Mouse (Mus musculus) heart, embryonic 10.5 days (tissue): ENCODE data around the gene Gm17727. TPM values are rescaled to one million over a fixed set of nuclear protein-coding genes. Genes with fewer than 3 reads are reported as not detected.
"Not testable (repeated sequence)": the region's sequence is repeated elsewhere in the genome, so short reads cannot be mapped to it uniquely, and the experiment has no call there.

Experiments used
- DNase-seq: peaks from one replicate; pipeline ENCODE4 v3.0.0-alpha.2; 2017; ENCODE audit warnings: low spot score
- H3K27ac ChIP-seq: fragments of 300-500 bp; sonication (generic); 2 replicates; pipeline ENCODE4 v1.5.1; 2016; ENCODE audit warnings: mild to moderate bottlenecking
- H3K27me3 ChIP-seq: fragments of 300-500 bp; sonication (generic); 2 replicates; pipeline ENCODE4 v1.6.1; 2016; ENCODE audit warnings: mild to moderate bottlenecking; ENCODE audit not compliant: poor library complexity, insufficient read depth, severe bottlenecking
- H3K36me3 ChIP-seq: fragments of 300-500 bp; sonication (generic); 2 replicates; pipeline ENCODE4 v1.6.1; 2016; ENCODE audit warnings: mild to moderate bottlenecking, moderate library complexity
- H3K4me1 ChIP-seq: fragments of 300-500 bp; sonication (generic); 2 replicates; pipeline ENCODE4 v1.6.1; 2016; ENCODE audit warnings: mild to moderate bottlenecking
- H3K4me3 ChIP-seq: fragments of 300-500 bp; sonication (generic); 2 replicates; pipeline ENCODE4 v1.5.1; 2016; ENCODE audit warnings: mild to moderate bottlenecking, moderate library complexity
- H3K9me3 ChIP-seq: fragments of 300-500 bp; sonication (generic); 2 replicates; pipeline ENCODE4 v1.6.1; 2016; ENCODE audit warnings: mild to moderate bottlenecking, moderate library complexity
- WGBS: fragments of 180-500 bp; shearing (Covaris S2); methylation state at CpG from one replicate; pipeline ENCODE4 v1.1.7; 2016; 5-methylcytosine and 5-hydroxymethylcytosine counted together
- polyA plus RNA-seq: library from polyadenylated mRNA; unstranded; fragments of >200 nt; fragmentation: Nextera tagmentation; extraction: Ambion mirVana; gene quantifications from 2 replicates; pipeline ENCODE4 v1.2.1, GENCODE M21; 2016

Gm17727 gene
- polyA plus RNA-seq: not detected in 2 replicates

DNA sequence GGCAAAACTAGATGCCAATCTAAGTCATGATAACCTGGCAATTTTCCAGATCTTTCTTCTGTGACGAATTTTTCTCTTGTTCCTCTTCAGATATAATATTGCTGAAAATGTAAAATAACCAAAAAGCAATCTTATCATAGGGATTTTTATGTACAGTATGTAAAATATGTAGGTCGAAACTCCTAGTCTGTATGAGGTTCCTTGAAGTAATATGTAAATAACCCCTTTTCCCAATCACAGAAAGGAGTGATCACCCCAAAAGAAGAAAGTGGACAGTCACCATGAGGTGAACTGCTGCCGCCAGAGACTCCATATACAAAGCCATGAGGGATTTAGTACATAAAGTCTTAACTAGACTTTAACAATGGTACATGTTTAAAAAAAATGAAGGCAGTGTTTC is at the start of gene Gm17727:
Gene Gm17727 (minus strand): TSS at position 101 of the 400 bp plus-strand sequence.
- Histone ChIP-seq H3K9me3 (no peaks in the 10 kb centered on the region; the same call in 1 of the 2 replicates), H3K4me1 (no peaks in the 10 kb centered on the region), H3K4me3 (no peak within 1 kb of the TSS), H3K27ac (no peak within 1 kb of the TSS), H3K36me3 (no peaks in the 10 kb centered on the region), H3K27me3 (no peaks in the 10 kb centered on the region)
- WGBS: 60% methylated on average over 3 of the region's 3 CpGs
- DNase-seq: no peak

DNA sequence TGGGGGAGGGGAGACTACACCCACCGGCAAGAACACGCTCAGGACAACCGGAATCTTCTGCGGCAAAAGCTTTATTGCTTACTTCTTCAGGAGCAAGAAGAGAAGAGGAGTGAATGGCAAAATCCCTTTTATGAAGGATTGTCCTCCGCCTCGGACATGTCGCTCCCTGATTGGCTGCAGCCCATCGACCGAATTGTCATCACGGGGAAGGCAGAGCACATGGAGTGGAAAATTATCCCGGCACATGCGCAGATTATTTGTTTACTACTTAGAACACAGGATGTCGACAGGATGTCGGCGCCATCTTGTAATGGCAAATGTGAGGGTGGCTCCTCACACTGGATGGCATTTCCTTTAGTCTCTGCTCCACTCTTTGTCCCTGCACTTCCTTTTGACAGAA is 40.0 kb upstream of the Gm17727 start:
- WGBS: 89% methylated on average over 15 of the region's 15 CpGs

DNA sequence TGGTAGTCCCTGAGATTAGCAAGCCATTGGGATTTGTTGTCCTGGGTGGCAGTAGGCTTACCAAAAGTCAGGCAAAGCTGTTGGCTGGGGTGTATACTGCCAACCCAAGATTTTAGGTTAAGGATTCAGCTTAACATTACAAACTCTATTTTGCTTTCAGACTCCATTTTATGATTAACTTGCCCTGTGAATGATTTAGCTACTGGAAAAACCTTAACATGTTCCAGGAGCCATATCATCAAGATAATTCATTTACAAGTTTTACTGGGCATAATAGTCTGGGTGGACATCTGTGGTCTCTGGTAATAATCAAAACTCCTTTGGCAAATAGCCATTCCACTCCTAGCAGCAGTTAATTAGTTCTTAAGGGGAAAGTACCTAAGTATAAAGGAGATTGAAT is 20.2 kb upstream of the Gm17727 start:
- no peaks in the 10 kb centered on the region for H3K4me1 ChIP-seq
- no peaks in the 10 kb centered on the region; the same call in 1 of the 2 replicates for H3K9me3 ChIP-seq
- H3K27me3 ChIP-seq: no peaks in the 10 kb centered on the region
- no peak for DNase-seq
- no peaks in the 10 kb centered on the region for H3K36me3 ChIP-seq
- no peak overlapping the region for H3K27ac ChIP-seq
- H3K4me3 ChIP-seq: no peak overlapping the region

More for the DNA sequence above, 40.0 kb upstream of the Gm17727 start:
- not testable (repeated sequence) for H3K27me3 ChIP-seq, H3K4me3 ChIP-seq, DNase-seq, H3K9me3 ChIP-seq, H3K36me3 ChIP-seq, H3K4me1 ChIP-seq, H3K27ac ChIP-seq

DNA sequence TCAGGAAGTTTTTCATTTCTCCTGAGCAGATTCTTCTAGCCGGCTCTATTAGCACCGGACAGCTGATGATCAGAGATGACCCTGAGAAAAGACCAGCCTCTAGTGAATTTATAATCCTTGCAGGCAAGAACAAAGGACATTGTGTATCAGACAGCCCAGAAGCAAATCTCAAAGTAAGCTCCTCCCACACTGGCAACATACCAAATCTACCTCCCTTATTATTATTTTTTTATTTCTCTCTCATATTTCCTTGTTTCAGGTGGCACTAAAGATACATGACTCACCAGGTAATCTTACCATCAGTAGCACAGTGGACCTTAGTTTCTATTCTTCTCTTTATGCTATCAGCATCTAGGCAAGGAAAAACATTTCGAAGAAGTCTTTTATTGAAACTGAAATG is 12.1 kb upstream of the Gm17727 start, which contains the start of the genes Gm27235 and D730048I06Rik:
Gene Gm27235 (minus strand): TSS at position 101 of the 400 bp plus-strand sequence.
Gene D730048I06Rik (minus strand): TSS at position 112 of the 400 bp plus-strand sequence.
- no peaks in the 10 kb centered on the region for H3K27me3 ChIP-seq
- no peak for DNase-seq
- no peaks in the 10 kb centered on the region for H3K4me1 ChIP-seq
- H3K27ac ChIP-seq: no peak within 1 kb of the TSS
- 81% methylated on average over 3 of the region's 3 CpGs for WGBS
- no peaks in the 10 kb centered on the region for H3K9me3 ChIP-seq
- H3K4me3 ChIP-seq: no peak within 1 kb of the TSS
- H3K36me3 ChIP-seq: no peaks in the 10 kb centered on the region

DNA sequence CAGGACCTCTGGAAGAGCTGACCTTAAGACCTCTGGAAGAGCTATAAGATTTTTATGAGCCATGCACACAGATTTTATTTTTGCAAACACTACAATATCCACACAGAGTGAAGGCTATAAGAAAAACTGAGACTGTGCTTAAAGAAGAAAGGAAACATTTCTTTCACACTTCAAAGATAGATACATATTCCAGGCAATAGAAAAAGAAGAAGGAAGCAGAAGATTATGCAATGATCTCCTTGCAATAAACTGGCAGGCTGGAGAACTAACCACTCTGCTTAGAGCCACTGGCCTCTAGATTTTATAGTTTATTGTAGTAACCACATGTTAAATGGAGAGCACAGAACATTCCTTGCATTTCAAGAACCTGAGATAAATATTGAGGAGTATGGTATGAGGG is 21.1 kb downstream of the Gm17727 start:
- no peaks in the 10 kb centered on the region for H3K4me1 ChIP-seq
- DNase-seq: no peak
- H3K27ac ChIP-seq: no peak overlapping the region
- no peaks in the 10 kb centered on the region for H3K36me3 ChIP-seq
- no peak overlapping the region for H3K4me3 ChIP-seq
- H3K9me3 ChIP-seq: no peaks in the 10 kb centered on the region
- H3K27me3 ChIP-seq: no peaks in the 10 kb centered on the region

DNA sequence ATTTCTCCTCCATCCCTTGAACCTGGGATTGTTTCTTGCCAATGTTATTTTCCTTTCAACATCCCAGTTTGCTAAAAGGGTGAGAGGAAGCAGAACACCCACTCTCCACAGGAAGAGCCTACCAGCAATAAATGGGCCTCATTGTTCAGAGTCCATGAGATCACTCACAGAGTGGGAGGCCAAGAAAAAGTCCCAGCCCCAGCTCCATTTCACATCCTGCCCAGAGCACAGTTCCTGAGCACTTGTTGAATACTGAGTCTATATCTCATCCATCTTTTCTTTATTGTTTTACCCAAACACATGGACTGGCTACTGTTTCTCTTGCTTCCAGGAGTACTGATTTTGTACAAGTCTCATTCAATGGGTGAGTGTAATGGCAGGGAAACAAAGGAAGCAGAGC is 37.2 kb downstream of the Gm17727 start, which contains the start of gene Gm17677:
Gene Gm17677 (plus strand): TSS at position 301 of the 400 bp plus-strand sequence.
- Histone ChIP-seq H3K36me3 (no peaks in the 10 kb centered on the region), H3K27me3 (no peaks in the 10 kb centered on the region), H3K4me3 (no peak within 1 kb of the TSS), H3K9me3 (peaks cover 6% of the 10 kb centered on the region; the same call in 1 of the 2 replicates), H3K4me1 (no peaks in the 10 kb centered on the region), H3K27ac (no peak within 1 kb of the TSS)
- no peak for DNase-seq

Other genes with a start within 250 kb of the Gm17727 start
- gene Ddx25, start 219.6 kb downstream of the Gm17727 start, polyA plus RNA-seq: 2.8 and 3.6 TPM in 2 replicates
- 15.5 and 17.3 TPM in 2 replicates for gene Pus3, start 219.5 kb downstream of the Gm17727 start, polyA plus RNA-seq
- 0.48 and 0.51 TPM in 2 replicates for gene Pate2, start 207.8 kb downstream of the Gm17727 start, polyA plus RNA-seq
- 12.4 and 13.8 TPM in 2 replicates for gene Hyls1, start 207.7 kb downstream of the Gm17727 start, polyA plus RNA-seq
- gene Pate4, start 166.2 kb downstream of the Gm17727 start, polyA plus RNA-seq: not detected in 2 replicates
- gene Pate3, start 129.9 kb downstream of the Gm17727 start, polyA plus RNA-seq: not detected in 2 replicates
- 0.09 and 0.10 TPM in 2 replicates for gene Pate1, start 90.7 kb downstream of the Gm17727 start, polyA plus RNA-seq
- gene Gm17677, start 37.1 kb downstream of the Gm17727 start, polyA plus RNA-seq: not detected in 2 replicates
- not detected in 2 replicates for gene Gm27235, start 12.0 kb upstream of the Gm17727 start, polyA plus RNA-seq
- gene D730048I06Rik, start 12.0 kb upstream of the Gm17727 start, polyA plus RNA-seq: not detected in 2 replicates
- gene 9230110F15Rik, start 66.0 kb upstream of the Gm17727 start, polyA plus RNA-seq: not detected in 2 replicates
- not detected in 2 replicates for gene 9230113P08Rik, start 130.3 kb upstream of the Gm17727 start, polyA plus RNA-seq